ENCODE assay signal across 7 mouse cellular contexts in the genomic region with DNA sequence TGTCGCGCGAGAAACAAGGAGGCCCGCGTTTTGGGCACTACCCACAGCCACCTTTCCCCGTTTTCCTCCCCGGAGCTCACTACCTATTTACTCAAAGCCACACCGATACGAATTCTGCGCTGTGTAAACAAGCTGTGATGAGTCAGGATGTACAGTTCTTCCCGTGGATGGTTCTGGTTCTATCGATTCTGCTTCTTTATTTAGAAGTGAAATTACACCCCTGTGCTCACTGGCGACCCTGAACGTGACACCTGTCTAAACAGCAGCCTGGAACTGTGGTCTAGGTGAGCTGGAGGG. TPM values are rescaled to one million over a fixed set of nuclear protein-coding genes. Genes with fewer than 3 reads are reported as not detected.
DNase-seq lines count a peak whose midpoint lies in the region; ATAC-seq and TF ChIP-seq lines count a peak whose summit lies in the region.

No protein-coding gene starts in this region.

- H3K4me2 ChIP-seq in lung, embryonic 15.5 days, result peak overlapping the region; percentile 95
- H3K4me2 ChIP-seq in embryonic facial prominence, embryonic 14.5 days (ENCODE audit: low read depth, low read length), result peak overlapping the region; percentile 65
- peak overlapping the region; percentile 81 for H3K4me2 ChIP-seq in hindbrain, postnatal 0 days (ENCODE audit: low read depth, low read length)
- peak overlapping the region; percentile 92 for H3K4me2 ChIP-seq in neural tube, embryonic 12.5 days (replicated peaks)

- no peaks in the 10 kb centered on the region for H3K9me3 ChIP-seq in lung, embryonic 15.5 days
- H3K9me3 ChIP-seq in embryonic facial prominence, embryonic 14.5 days (ENCODE audit: control insufficient read depth, low read length), result no peaks in the 10 kb centered on the region
- H3K9me3 ChIP-seq in hindbrain, postnatal 0 days (ENCODE audit: low read length), result no peaks in the 10 kb centered on the region
- H3K9me3 ChIP-seq in neural tube, embryonic 12.5 days, result no peaks in the 10 kb centered on the region

- DNase-seq in lung, postnatal 4 days, result no peak
- DNase-seq in embryonic facial prominence, embryonic 14.5 days (ENCODE audit: low spot score), result no peak
- DNase-seq in hindbrain, postnatal 0 days (ENCODE audit: low spot score), result no peak
- no peak for DNase-seq in adrenal gland, postnatal 36 days
- no peak for DNase-seq in retina, embryonic 14.5 days (ENCODE audit: low spot score)

- WGBS in lung, embryonic 15.5 days, result under 1% methylated on average over 14 of the region's 14 CpGs
- WGBS in embryonic facial prominence, embryonic 14.5 days, result under 1% methylated on average over 13 of the region's 14 CpGs
- WGBS in hindbrain, postnatal 0 days, result under 1% methylated on average over 14 of the region's 14 CpGs
- 2% methylated on average over 14 of the region's 14 CpGs for WGBS in neural tube, embryonic 12.5 days

- peak overlapping the region; percentile 71; the same call in 1 of the 2 replicates for H3K27ac ChIP-seq in lung, embryonic 15.5 days
- H3K27ac ChIP-seq in embryonic facial prominence, embryonic 14.5 days (replicated peaks; ENCODE audit: low read depth, low read length), result peak overlapping the region; percentile 90
- H3K27ac ChIP-seq in hindbrain, postnatal 0 days, result peak overlapping the region; percentile 91
- H3K27ac ChIP-seq in neural tube, embryonic 12.5 days, result peak overlapping the region; percentile 82

- H3K4me3 ChIP-seq in lung, embryonic 15.5 days, result peak overlapping the region; percentile 87
- peak overlapping the region; percentile 79 for H3K4me3 ChIP-seq in embryonic facial prominence, embryonic 14.5 days (ENCODE audit: low read depth, low read length)
- peak overlapping the region; percentile 63 for H3K4me3 ChIP-seq in hindbrain, postnatal 0 days (ENCODE audit: low read length)
- H3K4me3 ChIP-seq in neural tube, embryonic 12.5 days, result peak overlapping the region; percentile 67

- no peak for TF ChIP-seq CTCF in hindbrain, postnatal 0 days (IDR thresholded peaks at IDR 0.05; ENCODE audit: low read depth)

- no peak for ATAC-seq in lung, embryonic 15.5 days (ENCODE audit: borderline replicate concordance, extremely low read depth, low FRiP score, low TSS enrichment)
- no peak for ATAC-seq in embryonic facial prominence, embryonic 14.5 days (ENCODE audit: low read depth)
- no peak for ATAC-seq in hindbrain, postnatal 0 days
- ATAC-seq in neural tube, embryonic 12.5 days (ENCODE audit: low FRiP score, low read depth), result no peak

- no peaks in the 10 kb centered on the region; the same call in 1 of the 2 replicates for H3K27me3 ChIP-seq in lung, embryonic 15.5 days
- H3K27me3 ChIP-seq in embryonic facial prominence, embryonic 14.5 days (replicated peaks; ENCODE audit: control insufficient read depth, insufficient read depth, low read length), result no peaks in the 10 kb centered on the region
- no peaks in the 10 kb centered on the region for H3K27me3 ChIP-seq in hindbrain, postnatal 0 days (ENCODE audit: insufficient read depth, low read length)
- H3K27me3 ChIP-seq in neural tube, embryonic 12.5 days (replicated peaks), result no peaks in the 10 kb centered on the region

- peaks cover 10% of the 10 kb centered on the region for H3K4me1 ChIP-seq in lung, embryonic 15.5 days
- H3K4me1 ChIP-seq in embryonic facial prominence, embryonic 14.5 days (ENCODE audit: control insufficient read depth, insufficient read depth, low read length), result peaks cover 8% of the 10 kb centered on the region
- H3K4me1 ChIP-seq in hindbrain, postnatal 0 days (ENCODE audit: insufficient read depth, low read length), result 0 out of 2 replicates have a peak, but pooled peaks cover 2% of the 10 kb centered on the region
- peaks cover 6% of the 10 kb centered on the region; the same call in 1 of the 2 replicates for H3K4me1 ChIP-seq in neural tube, embryonic 12.5 days

- peak overlapping the region; percentile 82 for H3K9ac ChIP-seq in lung, embryonic 15.5 days
- peak overlapping the region; percentile 96 for H3K9ac ChIP-seq in embryonic facial prominence, embryonic 14.5 days (ENCODE audit: low read depth, low read length)
- peak overlapping the region; percentile 95 for H3K9ac ChIP-seq in hindbrain, postnatal 0 days (replicated peaks; ENCODE audit: low read length)
- peak overlapping the region; percentile 87 for H3K9ac ChIP-seq in neural tube, embryonic 12.5 days

- no peaks in the 10 kb centered on the region for H3K36me3 ChIP-seq in lung, embryonic 15.5 days
- no peaks in the 10 kb centered on the region for H3K36me3 ChIP-seq in embryonic facial prominence, embryonic 14.5 days (ENCODE audit: control insufficient read depth, insufficient read depth, low read length)
- no peaks in the 10 kb centered on the region for H3K36me3 ChIP-seq in hindbrain, postnatal 0 days (ENCODE audit: insufficient read depth, low read length)
- H3K36me3 ChIP-seq in neural tube, embryonic 12.5 days, result no peaks in the 10 kb centered on the region

RNA-seq across cellular contexts. Expression of a gene that starts 0.7 kb away (rescaled TPM):
- 27.0 and 28.1 TPM in 2 replicates for polyA plus RNA-seq in lung, embryonic 15.5 days (2015; fragmentation: Nextera tagmentation; extraction: Ambion mirVana)
- polyA plus RNA-seq in embryonic facial prominence, embryonic 14.5 days (2014; fragmentation: Nextera tagmentation; extraction: Ambion mirVana), result 44.6 and 48.3 TPM in 2 replicates
- 33.9 and 39.7 TPM in 2 replicates for total RNA-seq in hindbrain, postnatal 0 days (2014; rRNA removed)
- polyA plus RNA-seq in hindbrain, postnatal 0 days (2015; fragmentation: Nextera tagmentation; extraction: Ambion mirVana), result 37.3 and 42.1 TPM in 2 replicates
- 16.8 and 18.8 TPM in 2 replicates for polyA plus RNA-seq in neural tube, embryonic 12.5 days (2016; fragmentation: Nextera tagmentation; extraction: Ambion mirVana)
- total RNA-seq in adrenal gland, postnatal 36 days (2021), result 10 to 100 TPM; 14.3 to 16.5 TPM

RNA-seq across cellular contexts. Expression of a gene that starts 15.1 kb away (rescaled TPM):
- polyA plus RNA-seq in lung, embryonic 15.5 days (2015; fragmentation: Nextera tagmentation; extraction: Ambion mirVana), result 9.4 and 10.1 TPM in 2 replicates
- 28.5 and 30.3 TPM in 2 replicates for polyA plus RNA-seq in embryonic facial prominence, embryonic 14.5 days (2014; fragmentation: Nextera tagmentation; extraction: Ambion mirVana)
- total RNA-seq in hindbrain, postnatal 0 days (2014; rRNA removed), result 125 and 126 TPM in 2 replicates
- polyA plus RNA-seq in hindbrain, postnatal 0 days (2015; fragmentation: Nextera tagmentation; extraction: Ambion mirVana), result 361 and 363 TPM in 2 replicates
- polyA plus RNA-seq in neural tube, embryonic 12.5 days (2016; fragmentation: Nextera tagmentation; extraction: Ambion mirVana), result 114 and 117 TPM in 2 replicates
- total RNA-seq in adrenal gland, postnatal 36 days (2021), result 10 to 100 TPM in 1 of 2 experiments, 1 to 10 TPM in 1; 9.8 to 11.4 TPM

RNA-seq across cellular contexts. Expression of a gene that starts 57.6 kb away (rescaled TPM):
- polyA plus RNA-seq in lung, embryonic 15.5 days (2015; fragmentation: Nextera tagmentation; extraction: Ambion mirVana), result 1.1 and 1.6 TPM in 2 replicates
- polyA plus RNA-seq in embryonic facial prominence, embryonic 14.5 days (2014; fragmentation: Nextera tagmentation; extraction: Ambion mirVana), result 5.8 and 7.0 TPM in 2 replicates
- 107 and 112 TPM in 2 replicates for total RNA-seq in hindbrain, postnatal 0 days (2014; rRNA removed)
- 134 and 143 TPM in 2 replicates for polyA plus RNA-seq in hindbrain, postnatal 0 days (2015; fragmentation: Nextera tagmentation; extraction: Ambion mirVana)
- 99.8 and 114 TPM in 2 replicates for polyA plus RNA-seq in neural tube, embryonic 12.5 days (2016; fragmentation: Nextera tagmentation; extraction: Ambion mirVana)
- total RNA-seq in adrenal gland, postnatal 36 days (2021), result 10 to 100 TPM; 19.9 to 20.2 TPM

Comparison
In these comparisons a context has a peak if more than half of its experiments do, and no peak if none do; other contexts are left out.
1. RNA of a gene that starts 57.6 kb away (polyA plus RNA-seq): 134 to 143 TPM in hindbrain, postnatal 0 days and 99.8 to 114 TPM in neural tube, embryonic 12.5 days; 5.8 to 7.0 TPM in embryonic facial prominence, embryonic 14.5 days and 1.1 to 1.6 TPM in lung, embryonic 15.5 days; every median in the first group is over 10 times any median in the second.
2. Peak in every context shown above with its lines, with median percentiles within 50 percentile points of each other: H3K27ac ChIP-seq, H3K4me2 ChIP-seq, H3K4me3 ChIP-seq and H3K9ac ChIP-seq.